Mouse (Mus musculus) adrenal gland, postnatal 25 days (tissue): ENCODE data around the gene Slc25a45. TPM values are rescaled to one million over a fixed set of nuclear protein-coding genes. Genes with fewer than 3 reads are reported as not detected.

Source experiments
- DNase-seq: peaks from one replicate; pipeline ENCODE4 v3.0.0; 2021; ENCODE audit warnings: mixed read lengths
- total RNA-seq: library from RNA; stranded (reverse); gene quantifications from 2 replicates; pipeline ENCODE4 v1.2.3, GENCODE M21; 2021

Slc25a45 gene
- total RNA-seq, 1 experiment from 2014 or later, result 39.7 TPM

DNA sequence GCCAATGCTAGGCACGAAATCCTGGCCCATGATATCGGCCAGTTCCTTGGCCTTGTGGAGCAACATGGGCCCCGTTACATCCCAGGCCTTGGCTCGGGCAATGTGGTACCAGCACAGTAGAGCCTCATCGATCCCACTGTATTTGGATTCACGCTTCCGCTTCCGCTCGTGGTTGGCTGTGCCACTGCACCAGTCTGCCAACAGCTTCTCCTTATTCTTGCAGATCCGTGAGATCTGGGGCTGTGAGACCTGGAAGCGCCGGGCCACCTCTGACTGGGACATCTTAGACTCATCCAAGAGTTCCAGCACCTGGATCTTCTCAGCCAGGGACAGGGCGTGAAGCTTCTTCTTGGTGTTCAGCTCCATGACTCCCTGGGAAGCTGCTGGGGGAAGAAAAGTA lies 15.1 kb downstream of the Slc25a45 start:
- no peak for DNase-seq

DNA sequence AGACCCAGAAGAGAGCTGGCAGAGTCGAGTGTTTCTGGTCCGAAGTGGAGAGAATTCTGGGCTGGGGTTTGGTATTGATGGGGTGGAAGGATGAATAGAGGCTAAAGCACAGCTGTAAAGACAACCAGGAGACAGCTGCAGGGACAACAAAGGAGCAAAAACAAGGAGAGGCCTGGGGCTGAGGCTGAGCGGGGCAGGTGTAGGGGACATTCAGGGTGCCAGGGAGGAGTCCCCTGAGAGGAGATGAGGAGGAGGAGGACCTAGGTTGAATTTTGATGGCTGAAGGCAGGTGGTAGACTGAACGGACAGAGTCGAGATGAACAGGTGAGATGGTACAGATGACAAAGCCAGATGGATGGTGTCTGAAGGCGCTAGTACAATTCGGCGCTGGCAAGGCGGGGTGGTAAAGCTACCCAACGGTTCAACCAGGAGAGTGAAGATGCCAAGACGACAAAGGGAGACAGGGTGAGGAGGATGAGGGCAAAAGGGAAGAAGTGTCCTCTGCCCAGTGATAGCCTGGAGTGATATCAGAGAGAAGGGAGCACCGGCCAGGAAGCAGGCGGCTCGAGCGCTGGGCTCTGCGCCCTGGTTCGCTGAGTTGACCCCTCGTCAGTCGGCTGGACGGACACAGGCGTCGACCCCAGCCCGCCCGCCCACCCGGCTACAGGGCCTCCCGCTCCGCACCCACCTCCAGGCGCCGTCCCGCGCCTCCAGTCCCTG lies 15.8 kb downstream of the Slc25a45 start:
- DNase-seq, result no peak

GRCm38 (mm10) chr19:5894002-5894678 lies 16.5 kb downstream of the Slc25a45 start, which contains the start of gene Tigd3:
Tigd3 (minus strand) TSS chr19:5894149.
- peak; percentile 92 for DNase-seq

DNA sequence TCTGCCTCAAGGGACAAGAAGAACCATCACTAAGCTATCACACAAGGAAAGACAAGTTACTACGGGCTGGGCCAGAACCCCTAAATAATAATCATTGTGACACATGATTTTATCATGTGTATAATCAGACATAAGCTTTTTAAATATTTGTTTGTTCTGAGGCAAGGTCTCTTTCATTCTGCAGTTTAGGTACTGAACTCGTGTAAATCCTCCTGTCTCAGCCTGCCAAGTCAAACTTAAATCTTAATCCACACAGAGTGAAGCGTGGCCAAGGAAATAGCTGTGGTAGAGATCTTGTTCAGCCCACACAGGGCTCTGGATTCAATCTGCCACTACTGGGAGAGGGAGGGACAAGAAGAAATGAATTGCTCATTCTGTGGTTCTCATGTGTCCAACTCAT lies 29.7 kb downstream of the Slc25a45 start:
- DNase-seq, result no peak

DNA sequence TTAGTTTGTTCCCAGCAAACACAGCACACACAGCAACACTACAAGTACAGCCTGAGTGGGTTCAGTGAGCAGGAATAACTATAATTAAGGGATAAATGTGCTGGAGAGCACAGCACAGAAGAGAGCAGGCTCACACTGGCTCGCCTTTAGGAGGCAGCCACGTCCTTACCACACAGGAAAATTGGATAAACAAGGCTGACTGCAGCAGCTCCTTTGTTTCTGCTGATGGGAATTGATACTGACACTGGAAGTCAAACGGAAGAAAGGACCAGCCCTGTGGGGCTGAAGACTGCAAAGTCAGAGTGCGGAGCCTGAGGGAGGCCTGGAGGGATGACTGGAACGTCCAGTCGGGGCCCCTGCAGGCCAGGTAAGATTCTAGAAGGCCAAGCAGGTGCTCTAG lies 32.6 kb downstream of the Slc25a45 start:
- DNase-seq, result no peak

- DNase-seq, result no peak
Measured at GRCm38 (mm10) chr19:5911430-5912102, 34.0 kb downstream of the Slc25a45 start.

GRCm38 (mm10) chr19:5912103-5913006 lies 34.7 kb downstream of the Slc25a45 start:
- peak; percentile 99 for DNase-seq

DNA sequence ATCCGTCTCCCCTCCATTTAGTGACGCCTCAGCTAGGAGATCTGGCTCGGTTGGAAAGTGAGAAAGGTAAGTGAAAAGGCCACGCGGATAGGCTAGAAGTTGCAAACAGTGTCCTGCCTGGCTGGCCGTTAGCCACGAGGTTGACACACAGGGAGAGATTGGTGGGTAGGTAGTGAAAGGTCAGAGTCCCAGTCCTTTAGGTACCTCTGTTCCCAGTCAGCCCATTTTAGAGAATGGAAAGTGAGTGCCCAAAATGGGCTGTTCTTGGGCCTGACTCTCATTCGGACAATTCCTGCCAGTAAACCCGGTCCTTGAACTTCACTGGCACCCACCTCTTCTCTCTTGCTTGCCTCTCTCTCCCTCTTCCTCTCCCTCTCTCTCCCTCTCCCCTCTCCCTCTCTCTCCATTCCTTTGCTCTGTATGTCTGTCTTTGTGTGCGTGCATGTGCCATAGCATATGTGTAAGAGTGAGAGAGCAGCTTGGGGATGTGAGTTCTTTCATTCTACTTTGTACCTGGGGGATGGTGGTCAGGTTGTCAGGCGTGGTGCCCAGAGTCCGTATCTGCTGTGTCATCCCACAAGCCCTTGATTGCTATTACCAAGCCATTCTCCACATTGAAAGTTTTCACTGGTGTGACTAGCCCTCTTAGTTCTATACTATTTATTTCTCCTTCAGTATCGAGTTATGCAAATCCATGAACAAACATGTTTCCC lies 35.6 kb downstream of the Slc25a45 start, which contains the start of gene Dpf2:
Gene Dpf2 (minus strand): TSS at position 4 of the 713 bp plus-strand sequence.
- DNase-seq, result no peak

DNA sequence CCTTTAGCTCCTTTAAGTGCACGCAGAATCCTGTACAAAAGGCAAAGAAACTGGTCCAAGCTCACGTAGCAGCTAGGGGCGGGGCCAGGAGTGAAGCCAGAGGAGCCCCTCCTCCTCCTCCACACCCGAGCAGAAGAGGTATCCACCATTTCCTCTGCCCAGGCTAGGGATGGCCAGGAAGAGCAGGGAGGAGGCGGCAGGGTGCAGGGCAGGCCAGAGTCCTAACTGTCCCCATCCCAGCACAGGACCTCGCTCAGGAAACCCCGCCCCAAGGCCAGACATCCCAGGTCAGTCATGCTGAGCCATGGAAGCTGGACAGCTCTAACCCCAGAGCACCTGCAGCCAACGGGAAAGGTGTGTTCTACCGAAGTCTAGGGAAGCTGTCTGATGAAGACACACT lies 44.1 kb downstream of the Slc25a45 start:
- DNase-seq, result no peak

DNA sequence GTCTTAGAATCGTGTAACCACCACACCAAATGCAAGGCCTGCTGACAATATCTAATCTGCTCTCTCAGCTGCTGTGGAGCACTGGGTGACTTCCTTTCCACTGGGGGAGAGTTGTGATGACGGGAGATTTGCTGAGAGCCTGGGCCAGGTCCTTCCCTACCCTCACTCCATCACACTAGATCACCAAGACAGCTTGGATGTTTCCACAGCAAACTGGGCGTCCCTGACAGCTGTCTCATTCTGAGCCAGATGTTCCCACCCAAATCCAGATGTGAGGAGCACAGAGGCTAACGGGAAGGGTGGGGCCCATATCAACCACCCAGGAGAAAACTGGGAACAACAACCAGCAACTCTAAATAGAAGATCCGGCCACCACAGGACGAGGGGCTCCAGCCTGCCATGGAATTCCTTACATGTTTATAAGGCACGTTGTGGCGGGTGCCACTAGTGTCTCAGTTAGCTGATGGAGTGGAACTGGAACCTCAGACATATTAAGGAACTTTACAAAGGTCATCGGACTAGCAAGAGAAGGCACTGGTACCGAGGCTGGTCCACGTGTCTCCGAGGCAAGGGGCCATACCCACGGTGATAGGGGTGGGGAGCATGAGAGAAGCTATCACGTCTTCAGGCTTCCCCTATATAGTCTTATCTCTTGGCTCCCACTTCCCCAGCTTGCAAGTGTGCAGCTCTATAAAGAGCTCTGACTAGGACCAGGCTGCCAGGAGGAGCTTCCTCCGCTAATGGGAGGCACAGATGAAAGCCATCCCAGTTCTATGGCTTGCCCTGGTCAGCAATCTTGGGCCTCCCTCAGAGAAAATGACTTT lies 44.7 kb downstream of the Slc25a45 start:
- DNase-seq, result no peak

DNA sequence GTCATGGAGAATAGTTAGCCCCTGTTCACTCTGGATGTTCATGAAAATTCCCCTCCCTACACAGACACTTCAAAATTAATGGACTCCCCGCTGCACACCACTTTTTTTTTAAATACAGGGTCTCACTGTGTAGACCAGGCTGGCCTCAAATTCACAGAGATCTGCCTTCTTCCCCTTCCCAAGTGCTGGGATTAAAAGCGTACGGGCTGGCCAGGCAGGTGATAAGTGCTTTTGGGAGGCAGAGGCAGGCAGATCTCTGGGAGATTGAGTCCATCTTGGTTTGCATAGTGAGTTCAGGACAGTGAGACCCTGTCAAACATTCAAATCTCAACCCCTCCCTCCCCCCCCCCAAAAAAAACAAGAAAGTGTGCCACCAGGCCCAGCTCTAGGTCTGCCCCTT lies 45.4 kb downstream of the Slc25a45 start:
- DNase-seq, result no peak

GRCm38 (mm10) chr19:5923990-5924712 lies 46.5 kb downstream of the Slc25a45 start:
- peak; percentile 92 for DNase-seq

- DNase-seq, result peak; percentile 98
Measured at GRCm38 (mm10) chr19:5924713-5925093, 47.1 kb downstream of the Slc25a45 start, which contains the start of gene Cdc42ep2. Cdc42ep2 (minus strand) TSS chr19:5924816.

GRCm38 (mm10) chr19:5925311-5925855 lies 47.8 kb downstream of the Slc25a45 start:
- no peak for DNase-seq

- DNase-seq, result no peak
Measured at GRCm38 (mm10) chr19:5927026-5927425, 49.4 kb downstream of the Slc25a45 start.

DNA sequence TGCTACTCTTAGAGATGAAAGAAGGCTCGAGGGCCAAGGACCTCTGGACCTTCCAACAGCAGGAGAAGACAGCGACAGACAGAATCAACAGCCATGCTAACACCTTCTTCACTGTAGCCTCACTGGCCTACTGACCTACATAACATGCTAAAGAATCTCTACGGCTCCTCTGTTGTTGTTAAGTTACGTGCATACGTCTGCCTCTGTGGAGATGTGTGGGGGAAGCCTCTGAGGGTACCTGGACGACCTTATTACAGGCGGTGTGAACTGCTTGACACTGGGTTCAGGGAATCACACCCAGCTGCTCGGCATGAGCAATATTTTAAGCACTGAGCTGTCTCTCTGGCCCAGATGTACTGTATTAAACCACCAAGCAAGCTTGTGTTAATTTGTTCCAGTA lies 49.9 kb downstream of the Slc25a45 start:
- DNase-seq, result no peak

- DNase-seq, result no peak
Measured at GRCm38 (mm10) chr19:5928104-5928503, 50.5 kb downstream of the Slc25a45 start.

GRCm38 (mm10) chr19:5928546-5928945 lies 50.9 kb downstream of the Slc25a45 start:
- no peak for DNase-seq
